Mouse (Mus musculus): ENCODE results near the gene Prss42. TPM values are rescaled to one million over a fixed set of nuclear protein-coding genes. Genes with fewer than 3 reads are reported as not detected.

Gene Prss42
- total RNA-seq, 2 experiments from 2014 or later = not detected

DNA sequence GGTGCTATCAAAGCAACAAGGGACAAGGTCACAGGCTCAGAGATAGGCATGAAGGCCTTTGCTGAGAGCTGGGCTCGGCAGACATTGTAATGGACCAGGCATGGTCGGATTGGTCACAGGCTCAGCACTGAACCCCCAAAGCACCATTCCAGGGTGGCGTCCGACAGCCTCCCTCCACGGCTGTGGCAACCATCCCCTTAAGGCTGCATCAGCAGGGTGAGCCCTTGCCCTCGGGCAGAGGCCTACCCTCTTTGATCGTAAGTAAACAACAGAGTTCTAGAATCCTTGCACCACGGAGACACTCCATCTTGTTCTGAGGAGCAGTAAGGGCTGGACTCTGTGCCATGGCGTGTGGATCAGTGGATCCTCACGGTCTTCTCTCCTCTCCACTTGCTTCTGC lies 46.2 kb downstream of the Prss42 start, which contains the start of gene Prss46:
Gene Prss46 (plus strand): TSS at position 301 of the 400 bp plus-strand sequence.
- DNase-seq (ENCODE audit: extremely low spot score in 1 of 2, low spot score in 2 of 2) = no peak
- intact Hi-C loops (cut with DNase I) = no loop called here

GRCm38 (mm10) chr9:110849162-110849561 lies 51.2 kb downstream of the Prss42 start:
- intact Hi-C loops (cut with DNase I) = no loop called here
- no peak for DNase-seq (ENCODE audit: extremely low spot score in 1 of 2, low spot score in 2 of 2)

Other genes with a start within 250 kb of the Prss42 start
- gene Nradd, start 173.7 kb upstream of the Prss42 start, total RNA-seq (2021) = 1 to 10 TPM; 1.0 to 2.0 TPM
- 10 to 100 TPM; 12.6 to 12.7 TPM for gene Nbeal2, start 144.0 kb upstream of the Prss42 start, total RNA-seq (2021)
- gene Ccdc12, start 141.7 kb upstream of the Prss42 start, total RNA-seq (2021) = 10 to 100 TPM; 43.6 to 44.0 TPM
- under 1 TPM; 0.39 to 0.56 TPM for gene Myl3, start 56.3 kb upstream of the Prss42 start, total RNA-seq (2021)
- 1 to 10 TPM; 9.1 to 9.3 TPM for gene Pth1r, start 51.0 kb upstream of the Prss42 start, total RNA-seq (2021)
- not detected for gene Prss44, start 15.8 kb downstream of the Prss42 start, total RNA-seq (2021)
- under 1 TPM; 0.14 to 0.28 TPM for gene Prss43, start 28.5 kb downstream of the Prss42 start, total RNA-seq (2021)
- gene Prss45, start 36.4 kb downstream of the Prss42 start, total RNA-seq (2021) = under 1 TPM; 0.28 to 0.79 TPM
- not detected for gene Prss46, start 46.3 kb downstream of the Prss42 start, total RNA-seq (2021)
- under 1 TPM in 1 of 2 experiments, not detected in 1; 0.58 TPM for gene Prss50, start 59.8 kb downstream of the Prss42 start, total RNA-seq (2021)
- gene Als2cl, start 81.7 kb downstream of the Prss42 start, total RNA-seq (2021) = 1 to 10 TPM; 7.8 to 8.4 TPM
- gene Tmie, start 81.9 kb downstream of the Prss42 start, total RNA-seq (2021) = 1 to 10 TPM; 4.7 to 5.5 TPM
- gene Fam240a, start 118.7 kb downstream of the Prss42 start, total RNA-seq (2021) = not detected
- under 1 TPM in 1 of 2 experiments, not detected in 1; 0.39 TPM for gene Tdgf1, start 148.0 kb downstream of the Prss42 start, total RNA-seq (2021)
- gene Lrrc2, start 153.4 kb downstream of the Prss42 start, total RNA-seq (2021) = 1 to 10 TPM in 1 of 2 experiments, under 1 TPM in 1; 0.92 to 1.6 TPM
- gene Rtp3, start 192.4 kb downstream of the Prss42 start, total RNA-seq (2021) = under 1 TPM; 0.47 to 0.63 TPM
- gene Ltf, start 221.1 kb downstream of the Prss42 start, total RNA-seq (2021) = under 1 TPM in 1 of 2 experiments, not detected in 1; 0.57 TPM

All from left cerebral cortex, postnatal 10 days (tissue).